Mouse (Mus musculus) liver, embryonic 14.5 days (tissue): ENCODE measurements around the gene Mrps23. TPM values are rescaled to one million over a fixed set of nuclear protein-coding genes. Genes with fewer than 3 reads are reported as not detected.
A peak's percentile ranks its signal among the peaks of the same experiment; 100 is the strongest.

Experiments used
- ATAC-seq: fragments of 200-750 bp; cut with Nextera tagmentation; 2 replicates; pipeline ENCODE4 v1.8.0; 2017; ENCODE audit warnings: moderate number of reproducible peaks, mild to moderate bottlenecking, moderate library complexity; ENCODE audit not compliant: insufficient read depth
- DNase-seq, 3 experiments: peaks; one replicate each; pipeline ENCODE4 v3.0.0-alpha.2; 2012 to 2013; ENCODE audit warnings: low read depth in 3 of 3, low spot score in 3 of 3
- H3K27ac ChIP-seq: fragments of 300-500 bp; sonication (generic); 2 replicates; pipeline ENCODE4 v1.5.1; 2014; ENCODE audit warnings: moderate library complexity, mild to moderate bottlenecking, control low read depth, inconsistent platforms
- H3K27me3 ChIP-seq: fragments of 300-500 bp; sonication (generic); 2 replicates; pipeline ENCODE4 v1.6.1; 2014; ENCODE audit warnings: mild to moderate bottlenecking, low read length, moderate library complexity; ENCODE audit not compliant: control insufficient read depth, insufficient read depth
- H3K36me3 ChIP-seq: fragments of 300-500 bp; sonication (generic); replicated peaks from 2 replicates; pipeline ENCODE4 v1.6.1; 2014; ENCODE audit warnings: low read depth; ENCODE audit not compliant: control insufficient read depth, insufficient read depth
- H3K4me1 ChIP-seq, 2 experiments: fragments of 200-500 bp in 1 of 2; fragments of 300-500 bp in 1 of 2; sonication (generic) in 1 of 2; replicated peaks; 2 replicates each; pipeline ENCODE4 v1.6.1; 2012 to 2014; ENCODE audit warnings: antibody characterized with exemption in 1 of 2, inconsistent platforms in 1 of 2, low read length in 1 of 2; ENCODE audit not compliant: control insufficient read depth in 2 of 2, insufficient read depth in 2 of 2
- H3K4me2 ChIP-seq: fragments of 300-500 bp; sonication (generic); 2 replicates; pipeline ENCODE4 v1.6.1; 2014; ENCODE audit warnings: low read depth, mild to moderate bottlenecking, control low read depth, moderate library complexity
- H3K4me3 ChIP-seq, 2 experiments: fragments of 200-500 bp in 1 of 2; fragments of 300-500 bp in 1 of 2; sonication (generic) in 1 of 2; 2 replicates each; pipeline ENCODE4 v1.5.1; 2012 to 2014; ENCODE audit warnings: low read depth in 2 of 2, low read length in 2 of 2, mild to moderate bottlenecking in 2 of 2, control low read depth in 1 of 2, inconsistent platforms in 1 of 2, moderate library complexity in 1 of 2; ENCODE audit not compliant: insufficient read depth in 1 of 2
- H3K9ac ChIP-seq: fragments of 300-500 bp; sonication (generic); replicated peaks from 2 replicates; pipeline ENCODE4 v1.6.1; 2014; ENCODE audit warnings: mild to moderate bottlenecking, control low read depth, moderate library complexity
- H3K9me3 ChIP-seq: fragments of 300-500 bp; sonication (generic); 2 replicates; pipeline ENCODE4 v1.6.1; 2016; ENCODE audit warnings: low read length, mixed read lengths; ENCODE audit not compliant: control insufficient read depth
- CTCF ChIP-seq: IDR thresholded peaks from 2 replicates; pipeline ENCODE4 v1.5.1; 2016; ENCODE audit warnings: antibody characterized with exemption, low read depth, control low read depth
- EP300 ChIP-seq: IDR thresholded peaks from 2 replicates; pipeline ENCODE4 v1.6.1; 2016; ENCODE audit warnings: antibody characterized with exemption, low read depth
- WGBS: fragments of 180-500 bp; shearing (Covaris S2); extraction: QIAGEN DNeasy Blood & Tissue Kit; methylation state at CpG from one replicate; pipeline ENCODE4 v1.1.7; 2014; ENCODE audit not compliant: insufficient replicate concordance; 5-methylcytosine and 5-hydroxymethylcytosine counted together
- polyA plus RNA-seq, 2 experiments: library from polyadenylated mRNA; depleted of rRNA in 1 of 2; stranded (reverse) in 1 of 2; unstranded in 1 of 2; fragments of >200 nt; fragmentation: Nextera tagmentation in 1 of 2; extraction: Ambion mirVana in 1 of 2; gene quantifications; 2 replicates each; pipeline versions ENCODE4 v1.2.1 to v1.2.3; 2012 to 2014

Mrps23 gene
- polyA plus RNA-seq, 2 experiments = 30.2 to 33.7 TPM

GRCm38 (mm10) chr11:88186078-88186946 lies 17.9 kb upstream of the Mrps23 start:
- Histone ChIP-seq H3K36me3 (no peaks in the 10 kb centered on the region), H3K27ac (no peak overlapping the region), H3K4me1 (no peaks in the 10 kb centered on the region; a peak in 1 of 4 replicates), H3K4me3 (no peak overlapping the region), H3K4me2 (no peak overlapping the region), H3K27me3 (peaks cover 5% of the 10 kb centered on the region), H3K9me3 (no peaks in the 10 kb centered on the region), H3K9ac (no peak overlapping the region)
- TF ChIP-seq EP300 (no peak), CTCF (no peak)
- DNase-seq (no peak), ATAC-seq (no peak)
- WGBS = 62% methylated on average over 14 of the region's 14 CpGs

GRCm38 (mm10) chr11:88186947-88187243 lies 17.3 kb upstream of the Mrps23 start:
- DNase-seq (no peak), ATAC-seq (no peak)
- no peaks in the 10 kb centered on the region for H3K9me3 ChIP-seq
- H3K4me1 ChIP-seq = no peaks in the 10 kb centered on the region
- H3K27me3 ChIP-seq = peaks cover 11% of the 10 kb centered on the region
- H3K36me3 ChIP-seq = no peaks in the 10 kb centered on the region
- H3K27ac ChIP-seq = no peak overlapping the region
- 24% methylated on average over 2 of the region's 2 CpGs for WGBS
- H3K9ac ChIP-seq = no peak overlapping the region
- no peak for TF ChIP-seq CTCF
- no peak for TF ChIP-seq EP300
- no peak overlapping the region for H3K4me3 ChIP-seq
- no peak overlapping the region for H3K4me2 ChIP-seq

GRCm38 (mm10) chr11:88187417-88188133 lies 16.6 kb upstream of the Mrps23 start:
- ATAC-seq (peak; percentile 58), DNase-seq (peak in 2 of 3 experiments; percentile 30 to 31)
- no peaks in the 10 kb centered on the region for H3K36me3 ChIP-seq
- TF ChIP-seq EP300 = no peak
- TF ChIP-seq CTCF = peak; percentile 89
- 11% methylated on average over 25 of the region's 25 CpGs for WGBS
- H3K27me3 ChIP-seq = peaks cover 17% of the 10 kb centered on the region
- no peak overlapping the region for H3K9ac ChIP-seq
- peak overlapping the region in 1 of 2 experiments; percentile 28; a peak in 1 of 4 replicates for H3K4me3 ChIP-seq
- H3K4me1 ChIP-seq = no peaks in the 10 kb centered on the region
- peak overlapping the region; percentile 52 for H3K4me2 ChIP-seq
- no peaks in the 10 kb centered on the region for H3K9me3 ChIP-seq
- H3K27ac ChIP-seq = no peak overlapping the region

GRCm38 (mm10) chr11:88188216-88188615 lies 16.0 kb upstream of the Mrps23 start:
- H3K4me2 ChIP-seq = peak overlapping the region; percentile 52; the same call in 1 of the 2 replicates
- H3K27me3 ChIP-seq = peaks cover 24% of the 10 kb centered on the region
- H3K4me3 ChIP-seq = no peak overlapping the region
- H3K36me3 ChIP-seq = no peaks in the 10 kb centered on the region
- TF ChIP-seq CTCF = no peak
- TF ChIP-seq EP300 = no peak
- ATAC-seq (no peak), DNase-seq (no peak)
- H3K4me1 ChIP-seq = no peaks in the 10 kb centered on the region
- H3K9me3 ChIP-seq = no peaks in the 10 kb centered on the region
- H3K27ac ChIP-seq = no peak overlapping the region
- 32% methylated on average over 8 of the region's 8 CpGs for WGBS
- H3K9ac ChIP-seq = no peak overlapping the region

GRCm38 (mm10) chr11:88188635-88189034 lies 15.6 kb upstream of the Mrps23 start:
- 62% methylated on average over 7 of the region's 7 CpGs for WGBS
- no peak overlapping the region for H3K9ac ChIP-seq
- DNase-seq (no peak), ATAC-seq (no peak)
- H3K4me1 ChIP-seq = no peaks in the 10 kb centered on the region
- peaks cover 28% of the 10 kb centered on the region for H3K27me3 ChIP-seq
- H3K4me3 ChIP-seq = no peak overlapping the region
- TF ChIP-seq CTCF = no peak
- TF ChIP-seq EP300 = no peak
- H3K4me2 ChIP-seq = no peak overlapping the region
- no peaks in the 10 kb centered on the region for H3K9me3 ChIP-seq
- H3K27ac ChIP-seq = no peak overlapping the region
- no peaks in the 10 kb centered on the region for H3K36me3 ChIP-seq
